Mouse (Mus musculus) erythroblast, embryonic 14.5 days (primary cell): ENCODE results near the gene Olfr558. TPM values are rescaled to one million over a fixed set of nuclear protein-coding genes. Genes with fewer than 3 reads are reported as not detected.

Experiments
- H3K27me3 ChIP-seq: 2 replicates; pipeline ENCODE4 v1.6.1; 2012; ENCODE audit warnings: inconsistent platforms; ENCODE audit not compliant: control insufficient read depth
- H3K36me3 ChIP-seq: 2 replicates; pipeline ENCODE4 v1.6.1; 2012; ENCODE audit warnings: mild to moderate bottlenecking, inconsistent platforms; ENCODE audit not compliant: control insufficient read depth
- H3K4me1 ChIP-seq: 2 replicates; pipeline ENCODE4 v1.6.1; 2012; ENCODE audit warnings: inconsistent platforms; ENCODE audit not compliant: control insufficient read depth
- H3K4me3 ChIP-seq: replicated peaks from 2 replicates; pipeline ENCODE3; 2012; ENCODE audit warnings: moderate library complexity, mild to moderate bottlenecking, inconsistent platforms
- H3K9me3 ChIP-seq: 2 replicates; pipeline ENCODE4 v1.6.1; 2012; ENCODE audit warnings: low read length, inconsistent platforms, mixed read lengths; ENCODE audit not compliant: control insufficient read depth
- GATA1 ChIP-seq: IDR thresholded peaks from 2 replicates; pipeline ENCODE4 v1.6.1; 2012; ENCODE audit warnings: low read length, inconsistent platforms, mixed read lengths
- TAL1 ChIP-seq: IDR thresholded peaks from 3 replicates; pipeline ENCODE4 v1.6.1; 2012; ENCODE audit warnings: low read length, inconsistent platforms, mixed read lengths
- polyA plus RNA-seq: library from polyadenylated mRNA; stranded (reverse); fragments of >175 nt; gene quantifications from 2 replicates; pipeline ENCODE4 v1.2.3, GENCODE M21; 2012

The Olfr558 gene
- polyA plus RNA-seq, 1 experiment = not detected

GRCm38 (mm10) chr7:102718970-102719369 is 17.0 kb downstream of the Olfr558 start, which contains the start of gene Olfr33:
Gene Olfr33, minus strand, starts transcription at chr7:102719070.
- no peaks in the 10 kb centered on the region for H3K27me3 ChIP-seq
- H3K9me3 ChIP-seq = no peaks in the 10 kb centered on the region
- TF ChIP-seq GATA1 (no peak), TAL1 (no peak)
- H3K36me3 ChIP-seq = no peaks in the 10 kb centered on the region
- no peak within 1 kb of the TSS for H3K4me3 ChIP-seq
- H3K4me1 ChIP-seq = no peaks in the 10 kb centered on the region

- no peaks in the 10 kb centered on the region for H3K27me3 ChIP-seq
- H3K4me3 ChIP-seq = no peak within 1 kb of the TSS
- H3K4me1 ChIP-seq = no peaks in the 10 kb centered on the region
- no peaks in the 10 kb centered on the region for H3K36me3 ChIP-seq
- no peaks in the 10 kb centered on the region for H3K9me3 ChIP-seq
- TF ChIP-seq GATA1 (no peak), TAL1 (no peak)
Measured at GRCm38 (mm10) chr7:102727391-102727790, 25.4 kb downstream of the Olfr558 start, which contains the start of gene Olfr559. Gene Olfr559, minus strand, starts transcription at chr7:102727491.

- Histone ChIP-seq H3K27me3 (no peaks in the 10 kb centered on the region), H3K36me3 (no peaks in the 10 kb centered on the region), H3K4me3 (no peak overlapping the region), H3K4me1 (no peaks in the 10 kb centered on the region), H3K9me3 (no peaks in the 10 kb centered on the region)
- TF ChIP-seq GATA1 (no peak), TAL1 (no peak)
Measured at GRCm38 (mm10) chr7:102733793-102734192, 31.8 kb downstream of the Olfr558 start.

GRCm38 (mm10) chr7:102737705-102738104 is 35.7 kb downstream of the Olfr558 start:
- Histone ChIP-seq H3K4me3 (no peak overlapping the region), H3K9me3 (no peaks in the 10 kb centered on the region), H3K4me1 (no peaks in the 10 kb centered on the region), H3K27me3 (no peaks in the 10 kb centered on the region), H3K36me3 (no peaks in the 10 kb centered on the region)
- TF ChIP-seq GATA1 = no peak

GRCm38 (mm10) chr7:102752086-102752485 is 50.1 kb downstream of the Olfr558 start:
- Histone ChIP-seq H3K36me3 (no peaks in the 10 kb centered on the region), H3K9me3 (no peaks in the 10 kb centered on the region), H3K4me3 (no peak overlapping the region), H3K27me3 (no peaks in the 10 kb centered on the region), H3K4me1 (no peaks in the 10 kb centered on the region)
- TF ChIP-seq TAL1 (no peak), GATA1 (no peak)

- Histone ChIP-seq H3K4me1 (no peaks in the 10 kb centered on the region), H3K36me3 (no peaks in the 10 kb centered on the region), H3K4me3 (no peak within 1 kb of the TSS), H3K27me3 (no peaks in the 10 kb centered on the region), H3K9me3 (no peaks in the 10 kb centered on the region)
- TF ChIP-seq GATA1 (no peak), TAL1 (no peak)
Measured at GRCm38 (mm10) chr7:102759266-102759665, 57.3 kb downstream of the Olfr558 start, which contains the start of the genes Olfr560 and Olfr78. Gene Olfr560, minus strand, starts transcription at chr7:102759366. Gene Olfr78, minus strand, starts transcription at chr7:102759471.

Other genes starting within 250 kb of the Olfr558 start
- not detected in 2 replicates for gene Olfr543, start 220.5 kb upstream of the Olfr558 start, polyA plus RNA-seq
- gene Olfr544, start 213.9 kb upstream of the Olfr558 start, polyA plus RNA-seq = not detected in 2 replicates
- not detected in 2 replicates for gene Olfr545, start 202.6 kb upstream of the Olfr558 start, polyA plus RNA-seq
- not detected in 2 replicates for gene Olfr547, start 167.5 kb upstream of the Olfr558 start, polyA plus RNA-seq
- not detected in 2 replicates for gene Olfr548-ps1, start 161.3 kb upstream of the Olfr558 start, polyA plus RNA-seq
- not detected in 2 replicates for gene Olfr549, start 152.3 kb upstream of the Olfr558 start, polyA plus RNA-seq
- gene Trim21, start 136.7 kb upstream of the Olfr558 start, polyA plus RNA-seq = 0.09 and 0.26 TPM in 2 replicates
- not detected in 2 replicates for gene Olfr550, start 130.8 kb upstream of the Olfr558 start, polyA plus RNA-seq
- not detected in 2 replicates for gene Olfr551, start 110.3 kb upstream of the Olfr558 start, polyA plus RNA-seq
- not detected in 2 replicates for gene Olfr552, start 104.4 kb upstream of the Olfr558 start, polyA plus RNA-seq
- not detected in 2 replicates for gene Olfr553, start 84.0 kb upstream of the Olfr558 start, polyA plus RNA-seq
- gene Olfr554, start 63.8 kb upstream of the Olfr558 start, polyA plus RNA-seq = not detected in 2 replicates
- gene Olfr555, start 43.4 kb upstream of the Olfr558 start, polyA plus RNA-seq = not detected in 2 replicates
- gene Olfr556, start 37.3 kb upstream of the Olfr558 start, polyA plus RNA-seq = not detected in 2 replicates
- gene Trim68, start 14.9 kb upstream of the Olfr558 start, polyA plus RNA-seq = 0.05 TPM in 1 of 2 replicates, not detected in the other
- gene Olfr557, start 6.3 kb upstream of the Olfr558 start, polyA plus RNA-seq = not detected in 2 replicates
- not detected in 2 replicates for gene Olfr33, start 16.9 kb downstream of the Olfr558 start, polyA plus RNA-seq
- gene Olfr559, start 25.3 kb downstream of the Olfr558 start, polyA plus RNA-seq = not detected in 2 replicates
- gene Olfr560, start 57.2 kb downstream of the Olfr558 start, polyA plus RNA-seq = not detected in 2 replicates
- 0.04 TPM in 1 of 2 replicates, not detected in the other for gene Olfr78, start 57.3 kb downstream of the Olfr558 start, polyA plus RNA-seq
- gene Olfr561, start 69.0 kb downstream of the Olfr558 start, polyA plus RNA-seq = not detected in 2 replicates
- gene Olfr564, start 101.3 kb downstream of the Olfr558 start, polyA plus RNA-seq = not detected in 2 replicates
- not detected in 2 replicates for gene Olfr566, start 156.6 kb downstream of the Olfr558 start, polyA plus RNA-seq
- not detected in 2 replicates for gene Olfr568, start 174.9 kb downstream of the Olfr558 start, polyA plus RNA-seq
- gene Olfr569, start 188.7 kb downstream of the Olfr558 start, polyA plus RNA-seq = not detected in 2 replicates
- gene Olfr570, start 192.4 kb downstream of the Olfr558 start, polyA plus RNA-seq = not detected in 2 replicates
- gene Olfr571, start 215.3 kb downstream of the Olfr558 start, polyA plus RNA-seq = not detected in 2 replicates
- gene Olfr572, start 222.2 kb downstream of the Olfr558 start, polyA plus RNA-seq = not detected in 2 replicates
- gene Olfr573-ps1, start 240.4 kb downstream of the Olfr558 start, polyA plus RNA-seq = not detected in 2 replicates
- not detected in 2 replicates for gene Olfr574, start 246.3 kb downstream of the Olfr558 start, polyA plus RNA-seq